Mouse (Mus musculus): Measurements from ENCODE around the gene Tnfaip1.

DNA sequence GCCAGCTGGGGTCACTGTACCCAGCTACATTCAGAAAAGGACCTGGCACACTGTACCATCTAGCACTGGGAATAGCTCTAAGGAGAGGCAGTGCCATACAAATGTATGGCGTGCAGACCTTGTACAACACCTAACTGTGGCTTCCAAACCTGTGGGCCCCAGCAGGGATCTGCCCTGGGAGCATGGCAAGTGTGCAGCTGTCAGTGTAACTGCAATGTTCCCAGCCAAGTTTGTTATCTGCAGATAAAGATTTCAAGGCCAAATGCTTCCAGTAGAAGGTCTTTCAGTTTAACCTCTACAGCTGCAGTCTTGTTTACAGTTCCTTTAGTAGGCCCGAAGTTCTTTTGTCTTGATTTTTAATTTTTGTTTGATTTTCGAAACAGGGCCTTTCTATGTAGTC is 19.5 kb upstream of the Tnfaip1 start:
- no peak for TF ChIP-seq CTCF (IDR thresholded peaks at IDR 0.05; ENCODE audit: low read depth, low read length)
- no peak for TF ChIP-seq POLR2A (IDR thresholded peaks at IDR 0.05; ENCODE audit: extremely low read depth, insufficient read depth, low read length)

Data from liver, adult 2 months (tissue).